Mouse (Mus musculus): ENCODE measurements around the gene Rab25. TPM values are rescaled to one million over a fixed set of nuclear protein-coding genes. Genes with fewer than 3 reads are reported as not detected.

Rab25 gene
- total and polyA plus RNA-seq, 3 experiments, result 0.96 to 1.9 TPM; not detected in 1

DNA sequence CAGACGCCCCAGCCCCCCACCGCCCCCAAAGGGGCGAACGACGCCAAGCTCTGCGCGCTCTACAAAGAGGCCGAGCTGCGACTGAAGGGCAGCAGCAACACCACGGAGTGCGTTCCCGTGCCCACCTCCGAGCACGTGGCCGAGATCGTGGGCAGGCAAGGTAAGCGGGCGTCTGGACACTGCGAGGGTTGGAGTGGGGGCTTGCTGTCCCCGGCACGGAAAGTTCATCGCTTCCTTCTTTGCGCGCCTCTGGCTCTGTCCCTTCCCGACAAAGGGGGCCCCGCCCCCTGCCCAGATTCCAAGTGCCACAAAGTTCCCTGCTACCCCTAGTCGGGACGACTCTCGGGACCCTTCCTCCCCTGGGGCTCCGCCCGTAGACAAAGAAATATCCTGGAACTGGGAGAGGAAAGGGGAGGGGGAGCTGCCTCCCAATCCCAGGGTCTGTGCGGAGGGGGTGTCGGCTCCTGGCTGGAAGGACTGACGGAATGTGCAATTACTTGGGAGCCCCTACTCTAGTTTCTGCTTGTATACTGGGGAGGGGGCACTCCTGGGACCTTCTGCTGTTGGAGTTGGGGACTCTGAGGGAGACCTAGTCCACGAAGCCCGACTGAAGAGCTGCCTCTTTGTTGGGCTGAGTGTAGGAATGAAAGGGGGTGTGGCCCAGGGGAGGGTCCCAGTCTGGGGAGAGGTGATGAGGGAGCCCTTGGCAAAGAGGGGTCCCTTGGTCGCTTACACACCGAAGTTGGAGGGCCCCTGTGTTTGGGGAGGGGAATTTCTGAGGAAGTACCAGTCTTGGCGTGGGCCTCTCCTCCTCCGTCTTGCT is 15.2 kb downstream of the Rab25 start:
- H3K9ac ChIP-seq (ENCODE audit: control insufficient read depth, low read depth, low read length, poor library complexity, severe bottlenecking), result peak overlapping the region; percentile 71
- DNase-seq (ENCODE audit: low read depth, low spot score), result peak; percentile 34
- peaks cover 0 to 13% of the 10 kb centered on the region in 2 experiments; a peak in 2 of 4 replicates for H3K36me3 ChIP-seq (ENCODE audit: control insufficient read depth in 1 of 2, insufficient read depth in 2 of 2, low read length in 2 of 2)
- no peak overlapping the region for H3K27ac ChIP-seq (ENCODE audit: control insufficient read depth, low read depth, low read length)
- peaks cover 9 to 20% of the 10 kb centered on the region in 2 experiments for H3K4me1 ChIP-seq (ENCODE audit: control insufficient read depth in 1 of 2, insufficient read depth in 2 of 2, low read length in 2 of 2)
- H3K27me3 ChIP-seq (ENCODE audit: control insufficient read depth in 1 of 2, insufficient read depth in 2 of 2, low read length in 2 of 2), result no peaks in the 10 kb centered on the region
- peaks cover 12% of the 10 kb centered on the region for H3K79me2 ChIP-seq (ENCODE audit: control insufficient read depth, insufficient read depth, low read length, poor library complexity)
- TF ChIP-seq MAZ (IDR thresholded peaks at IDR 0.05; ENCODE audit: low read depth, low read length), result peak; percentile 39; the same call in 1 of the 2 replicates
- TF ChIP-seq MXI1 (IDR thresholded peaks at IDR 0.05; ENCODE audit: low read depth, low read length), result peak; percentile 79
- TF ChIP-seq ZNF384 (IDR thresholded peaks at IDR 0.05; ENCODE audit: low read depth, low read length), result no peak
- no peak for TF ChIP-seq GATA1 (IDR thresholded peaks at IDR 0.05; ENCODE audit: low read depth, low read length)
- no peak for TF ChIP-seq SMC3 (IDR thresholded peaks at IDR 0.05; ENCODE audit: low read depth, low read length)
- TF ChIP-seq MAX (IDR thresholded peaks at IDR 0.05; ENCODE audit: low read length), result peak; percentile 60
- H3K4me3 ChIP-seq (ENCODE audit: control insufficient read depth in 1 of 2, insufficient read depth in 1 of 2, low read depth in 2 of 2, low read length in 2 of 2), result peak overlapping the region; percentile 66 to 73
- H3K9me3 ChIP-seq (replicated peaks; ENCODE audit: insufficient read depth, low read length), result no peaks in the 10 kb centered on the region

DNA sequence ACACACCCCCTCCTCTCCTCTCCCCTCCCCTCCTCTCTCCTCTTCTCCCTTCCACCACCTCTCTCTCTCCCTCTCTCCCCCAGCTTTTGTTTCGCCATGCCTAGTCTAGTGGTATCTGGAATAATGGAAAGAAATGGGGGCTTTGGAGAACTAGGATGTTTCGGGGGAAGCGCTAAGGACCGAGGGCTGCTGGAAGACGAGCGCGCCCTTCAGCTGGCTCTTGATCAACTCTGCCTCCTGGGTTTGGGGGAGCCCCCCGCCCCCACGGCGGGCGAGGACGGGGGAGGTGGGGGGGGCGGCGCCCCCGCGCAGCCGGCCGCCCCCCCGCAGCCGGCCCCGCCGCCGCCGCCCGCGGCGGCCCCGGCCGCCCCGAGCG is 15.8 kb downstream of the Rab25 start, which contains the start of gene Mex3a:
Gene Mex3a, plus strand, starts transcription at position 97 of the 376 bp plus-strand sequence.
- no peaks in the 10 kb centered on the region for H3K9me3 ChIP-seq (replicated peaks; ENCODE audit: insufficient read depth, low read length)

DNA sequence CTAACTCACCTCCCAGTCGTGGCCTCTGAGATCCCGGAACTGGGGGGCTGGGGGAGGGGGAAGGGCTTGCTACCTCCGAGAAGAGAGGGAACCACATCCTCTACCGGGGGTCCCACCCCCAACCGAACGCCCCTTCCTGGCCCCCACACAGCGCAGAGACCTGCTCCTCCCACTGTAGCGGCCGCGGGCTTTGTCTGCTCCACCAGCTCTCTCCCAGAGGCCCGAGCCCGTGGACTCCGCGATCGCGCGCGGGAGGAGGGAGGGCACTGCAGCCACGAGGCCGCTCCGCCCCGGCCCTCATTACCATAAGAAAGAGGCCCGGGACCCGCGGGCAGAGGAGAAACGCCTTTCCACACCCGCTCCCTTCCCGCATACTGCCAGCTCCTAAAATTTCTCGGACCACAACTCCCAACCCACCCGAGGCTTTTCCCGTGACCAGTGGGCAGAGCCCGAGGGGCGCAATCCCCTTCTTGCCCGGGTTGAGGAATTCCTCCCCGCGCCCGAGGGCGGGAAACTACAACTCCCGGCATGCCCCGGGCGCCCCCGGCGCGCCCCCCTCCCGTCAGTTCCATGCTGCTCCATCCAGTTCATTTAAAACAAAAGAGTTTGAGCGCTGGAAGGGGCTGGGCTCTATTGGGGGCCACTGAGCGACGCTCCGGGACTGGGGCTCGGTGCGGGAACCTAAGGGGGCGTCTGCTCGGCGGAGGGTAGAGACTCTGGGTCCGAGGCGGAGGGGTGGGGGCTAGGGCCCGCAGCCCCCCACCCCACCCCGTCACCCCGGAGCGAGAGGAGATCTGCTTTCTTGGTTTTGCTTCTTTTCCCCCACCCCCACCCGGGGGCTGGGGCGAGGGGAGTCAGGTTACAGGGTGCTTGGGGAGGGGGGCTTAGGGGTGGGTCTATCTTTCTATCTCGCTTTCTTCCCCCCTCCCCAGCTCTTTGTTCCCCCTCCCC is 16.5 kb downstream of the Rab25 start:
- DNase-seq (ENCODE audit: low read depth, low spot score), result peak; percentile 93
- Histone ChIP-seq H3K9me3 (replicated peaks; ENCODE audit: insufficient read depth, low read length) (no peaks in the 10 kb centered on the region), H3K4me1 (ENCODE audit: control insufficient read depth in 1 of 2, insufficient read depth in 2 of 2, low read length in 2 of 2) (peaks cover 9 to 20% of the 10 kb centered on the region in 2 experiments), H3K36me3 (ENCODE audit: control insufficient read depth in 1 of 2, insufficient read depth in 2 of 2, low read length in 2 of 2) (peaks cover 0 to 13% of the 10 kb centered on the region in 2 experiments; a peak in 2 of 4 replicates), H3K27ac (ENCODE audit: control insufficient read depth, low read depth, low read length) (peak overlapping the region; percentile 41), H3K27me3 (ENCODE audit: control insufficient read depth in 1 of 2, insufficient read depth in 2 of 2, low read length in 2 of 2) (no peaks in the 10 kb centered on the region), H3K79me2 (ENCODE audit: control insufficient read depth, insufficient read depth, low read length, poor library complexity) (peaks cover 12% of the 10 kb centered on the region), H3K4me3 (ENCODE audit: control insufficient read depth in 1 of 2, insufficient read depth in 1 of 2, low read depth in 2 of 2, low read length in 2 of 2) (peak overlapping the region; percentile 75 to 91), H3K9ac (ENCODE audit: control insufficient read depth, low read depth, low read length, poor library complexity, severe bottlenecking) (peak overlapping the region; percentile 80)
- TF ChIP-seq GABPA (IDR thresholded peaks at IDR 0.05; ENCODE audit: low read depth, low read length) (0 out of 2 replicates have a peak, but pooled peaks have one; percentile 10), SMC3 (IDR thresholded peaks at IDR 0.05; ENCODE audit: low read depth, low read length) (no peak), NRF1 (IDR thresholded peaks at IDR 0.05; ENCODE audit: insufficient read depth, low read depth, low read length, poor library complexity, severe bottlenecking) (peak; percentile 35; the same call in 1 of the 2 replicates), MYB (IDR thresholded peaks at IDR 0.05; ENCODE audit: low read depth, low read length) (no peak), ELF1 (IDR thresholded peaks at IDR 0.05; ENCODE audit: low read depth, low read length) (peak; percentile 82), KAT2A (conservative IDR thresholded peaks at IDR 0.05; ENCODE audit: low read depth, low read length) (peak; percentile 93), CTCF (IDR thresholded peaks at IDR 0.05 in 2 of 3, conservative IDR thresholded peaks at IDR 0.05 in 1 of 3; ENCODE audit: control insufficient read depth in 1 of 3, insufficient read depth in 1 of 3, low read depth in 2 of 3, low read length in 3 of 3, poor library complexity in 1 of 3, severe bottlenecking in 1 of 3) (no peak; a peak in 1 of 6 replicates), NELFE (IDR thresholded peaks at IDR 0.05; ENCODE audit: low read depth, low read length) (peak; percentile 58), UBTF (IDR thresholded peaks at IDR 0.05; ENCODE audit: borderline replicate concordance, insufficient read depth, low read depth, low read length) (no peak), E2F4 (IDR thresholded peaks at IDR 0.05; ENCODE audit: borderline replicate concordance, low read depth, low read length) (peak; percentile 79; the same call in 1 of the 2 replicates), MAZ (IDR thresholded peaks at IDR 0.05; ENCODE audit: low read depth, low read length) (peak; percentile 100), ZMIZ1 (IDR thresholded peaks at IDR 0.05; ENCODE audit: low read depth, low read length) (peak; percentile 75), USF2 (IDR thresholded peaks at IDR 0.05; ENCODE audit: borderline replicate concordance in 1 of 2, insufficient read depth in 1 of 2, low read depth in 1 of 2, low read length in 2 of 2) (no peak), RAD21 (IDR thresholded peaks at IDR 0.05; ENCODE audit: low read depth, low read length) (no peak), POLR2A (IDR thresholded peaks at IDR 0.05; ENCODE audit: control insufficient read depth in 1 of 2, insufficient read depth in 1 of 2, low read depth in 1 of 2, low read length in 2 of 2, poor library complexity in 1 of 2) (peak; percentile 42 to 75; a peak in 3 of 4 replicates)

More for the DNA sequence above, 15.8 kb downstream of the Rab25 start, which contains the start of gene Mex3a:
- H3K4me1 ChIP-seq (ENCODE audit: control insufficient read depth in 1 of 2, insufficient read depth in 2 of 2, low read length in 2 of 2), result peaks cover 9 to 20% of the 10 kb centered on the region in 2 experiments
- TF ChIP-seq NRF1 (IDR thresholded peaks at IDR 0.05; ENCODE audit: insufficient read depth, low read depth, low read length, poor library complexity, severe bottlenecking) (no peak), HCFC1 (IDR thresholded peaks at IDR 0.05; ENCODE audit: low read depth, low read length) (no peak), JUND (IDR thresholded peaks at IDR 0.05; ENCODE audit: low read depth, low read length) (no peak)
- peak within 1 kb of the TSS; percentile 80 for H3K9ac ChIP-seq (ENCODE audit: control insufficient read depth, low read depth, low read length, poor library complexity, severe bottlenecking)
- peak; percentile 47 for DNase-seq (ENCODE audit: low read depth, low spot score)
- H3K36me3 ChIP-seq (ENCODE audit: control insufficient read depth in 1 of 2, insufficient read depth in 2 of 2, low read length in 2 of 2), result peaks cover 0 to 13% of the 10 kb centered on the region in 2 experiments; a peak in 2 of 4 replicates
- H3K4me3 ChIP-seq (ENCODE audit: control insufficient read depth in 1 of 2, insufficient read depth in 1 of 2, low read depth in 2 of 2, low read length in 2 of 2), result peak within 1 kb of the TSS; percentile 75 to 91
- peak within 1 kb of the TSS; percentile 41 for H3K27ac ChIP-seq (ENCODE audit: control insufficient read depth, low read depth, low read length)
- peaks cover 12% of the 10 kb centered on the region for H3K79me2 ChIP-seq (ENCODE audit: control insufficient read depth, insufficient read depth, low read length, poor library complexity)
- H3K27me3 ChIP-seq (ENCODE audit: control insufficient read depth in 1 of 2, insufficient read depth in 2 of 2, low read length in 2 of 2), result no peaks in the 10 kb centered on the region
